Mouse (Mus musculus): Measurements from ENCODE around the gene Gm2431. TPM values are rescaled to one million over a fixed set of nuclear protein-coding genes. Genes with fewer than 3 reads are reported as not detected.
A peak's percentile ranks its signal among the peaks of the same experiment; 100 is the strongest.
"Not testable (repeated sequence)": the region's sequence is repeated elsewhere in the genome, so short reads cannot be mapped to it uniquely, and the experiment has no call there.

The Gm2431 gene
- polyA plus RNA-seq, 1 experiment: not detected

DNA sequence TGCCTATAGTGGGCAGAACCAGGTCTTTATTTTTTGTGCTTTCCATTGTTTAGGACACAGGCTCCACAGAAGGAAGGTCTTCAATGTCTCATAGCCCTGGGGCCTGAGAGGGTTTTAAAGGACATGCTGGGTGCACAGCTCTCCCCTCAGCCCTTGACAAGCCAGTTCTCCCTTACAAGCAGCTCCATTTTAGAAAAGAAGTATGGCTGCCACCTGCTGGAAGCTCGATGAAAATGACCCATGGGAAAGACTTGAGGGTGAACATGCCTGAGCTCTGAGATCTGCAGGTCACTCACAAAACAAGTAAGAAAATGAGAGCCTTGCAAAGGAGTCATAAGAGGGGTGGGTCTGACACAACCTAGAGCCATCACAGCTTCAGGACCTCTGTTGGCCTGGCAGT, 8.3 kb downstream of the Gm2431 start:
- TF ChIP-seq CTCF (IDR thresholded peaks at IDR 0.05; ENCODE audit: control insufficient read depth, insufficient read depth, insufficient replicate concordance, low read depth, low read length) (peak; percentile 8; the same call in 1 of the 2 replicates), POLR2A (IDR thresholded peaks at IDR 0.05; ENCODE audit: control insufficient read depth, low read depth, low read length) (no peak)
- Histone ChIP-seq H3K27me3 (ENCODE audit: control insufficient read depth, insufficient read depth, low read length) (no peaks in the 10 kb centered on the region), H3K27ac (ENCODE audit: control insufficient read depth, insufficient read depth, low read depth, low read length) (no peak overlapping the region), H3K36me3 (ENCODE audit: control insufficient read depth, insufficient read depth, low read length) (no peaks in the 10 kb centered on the region), H3K4me1 (ENCODE audit: control insufficient read depth, insufficient read depth, low read length) (no peaks in the 10 kb centered on the region), H3K4me3 (ENCODE audit: control insufficient read depth, low read depth, low read length) (no peak overlapping the region)

- Histone ChIP-seq H3K27ac (ENCODE audit: control insufficient read depth, insufficient read depth, low read depth, low read length) (no peak within 1 kb of the TSS), H3K36me3 (ENCODE audit: control insufficient read depth, insufficient read depth, low read length) (no peaks in the 10 kb centered on the region), H3K4me1 (ENCODE audit: control insufficient read depth, insufficient read depth, low read length) (no peaks in the 10 kb centered on the region), H3K27me3 (ENCODE audit: control insufficient read depth, insufficient read depth, low read length) (no peaks in the 10 kb centered on the region), H3K4me3 (ENCODE audit: control insufficient read depth, low read depth, low read length) (no peak within 1 kb of the TSS)
- TF ChIP-seq POLR2A (IDR thresholded peaks at IDR 0.05; ENCODE audit: control insufficient read depth, low read depth, low read length) (no peak), CTCF (IDR thresholded peaks at IDR 0.05; ENCODE audit: control insufficient read depth, insufficient read depth, insufficient replicate concordance, low read depth, low read length) (no peak)
Measured at GRCm38 (mm10) chr7:142240978-142241377, 17.2 kb downstream of the Gm2431 start, which contains the start of gene Gm40460. Gm40460 (minus strand) TSS chr7:142241078.

- no peak overlapping the region for H3K27ac ChIP-seq (ENCODE audit: control insufficient read depth, insufficient read depth, low read depth, low read length)
- no peaks in the 10 kb centered on the region for H3K27me3 ChIP-seq (ENCODE audit: control insufficient read depth, insufficient read depth, low read length)
- H3K4me1 ChIP-seq (ENCODE audit: control insufficient read depth, insufficient read depth, low read length): no peaks in the 10 kb centered on the region
- H3K4me3 ChIP-seq (ENCODE audit: control insufficient read depth, low read depth, low read length): no peak overlapping the region
- no peak for TF ChIP-seq POLR2A (IDR thresholded peaks at IDR 0.05; ENCODE audit: control insufficient read depth, low read depth, low read length)
- TF ChIP-seq CTCF (IDR thresholded peaks at IDR 0.05; ENCODE audit: control insufficient read depth, insufficient read depth, insufficient replicate concordance, low read depth, low read length): no peak
- no peaks in the 10 kb centered on the region for H3K36me3 ChIP-seq (ENCODE audit: control insufficient read depth, insufficient read depth, low read length)
Measured at GRCm38 (mm10) chr7:142231540-142231939, 26.6 kb downstream of the Gm2431 start.

DNA sequence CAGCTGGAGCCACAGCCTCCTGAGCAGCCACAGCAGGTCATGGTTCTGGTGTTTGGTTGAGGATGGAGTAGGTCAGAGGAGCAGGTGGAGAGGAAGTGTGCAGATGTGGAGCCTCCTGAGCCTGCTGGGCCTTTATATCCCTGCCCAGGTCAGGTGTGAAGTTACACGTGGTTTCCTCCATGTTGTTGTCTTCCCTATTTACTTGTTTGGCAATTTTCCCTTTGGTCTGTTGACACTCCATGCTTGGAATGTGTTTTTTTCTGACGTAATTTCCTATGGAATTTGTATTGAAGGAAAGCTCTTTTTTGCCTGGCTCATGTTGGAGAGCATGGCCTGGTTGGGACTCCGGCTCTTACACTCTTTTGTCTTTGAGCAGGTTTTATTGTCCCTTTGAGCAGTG, 28.3 kb downstream of the Gm2431 start, which contains the start of gene Krtap5-5:
Gene Krtap5-5 (minus strand): TSS at position 101 of the 400 bp plus-strand sequence.
- H3K27me3 ChIP-seq (ENCODE audit: control insufficient read depth, insufficient read depth, low read length); H3K27ac ChIP-seq (ENCODE audit: control insufficient read depth, insufficient read depth, low read depth, low read length); H3K4me1 ChIP-seq (ENCODE audit: control insufficient read depth, insufficient read depth, low read length); H3K36me3 ChIP-seq (ENCODE audit: control insufficient read depth, insufficient read depth, low read length); H3K4me3 ChIP-seq (ENCODE audit: control insufficient read depth, low read depth, low read length): not testable (repeated sequence)

GRCm38 (mm10) chr7:142224518-142224917, 33.6 kb downstream of the Gm2431 start:
- Histone ChIP-seq H3K27ac (ENCODE audit: control insufficient read depth, insufficient read depth, low read depth, low read length) (no peak overlapping the region), H3K4me3 (ENCODE audit: control insufficient read depth, low read depth, low read length) (no peak overlapping the region)
- TF ChIP-seq CTCF (IDR thresholded peaks at IDR 0.05; ENCODE audit: control insufficient read depth, insufficient read depth, insufficient replicate concordance, low read depth, low read length) (no peak), POLR2A (IDR thresholded peaks at IDR 0.05; ENCODE audit: control insufficient read depth, low read depth, low read length) (no peak)

GRCm38 (mm10) chr7:142212136-142212535, 46.0 kb downstream of the Gm2431 start:
- not testable (repeated sequence) for H3K4me1 ChIP-seq (ENCODE audit: control insufficient read depth, insufficient read depth, low read length); H3K27ac ChIP-seq (ENCODE audit: control insufficient read depth, insufficient read depth, low read depth, low read length); H3K4me3 ChIP-seq (ENCODE audit: control insufficient read depth, low read depth, low read length); H3K27me3 ChIP-seq (ENCODE audit: control insufficient read depth, insufficient read depth, low read length); H3K36me3 ChIP-seq (ENCODE audit: control insufficient read depth, insufficient read depth, low read length)

More at GRCm38 (mm10) chr7:142224518-142224917, 33.6 kb downstream of the Gm2431 start:
- H3K4me1 ChIP-seq (ENCODE audit: control insufficient read depth, insufficient read depth, low read length): no peaks in the 10 kb centered on the region
- H3K27me3 ChIP-seq (ENCODE audit: control insufficient read depth, insufficient read depth, low read length): no peaks in the 10 kb centered on the region
- no peaks in the 10 kb centered on the region for H3K36me3 ChIP-seq (ENCODE audit: control insufficient read depth, insufficient read depth, low read length)

DNA sequence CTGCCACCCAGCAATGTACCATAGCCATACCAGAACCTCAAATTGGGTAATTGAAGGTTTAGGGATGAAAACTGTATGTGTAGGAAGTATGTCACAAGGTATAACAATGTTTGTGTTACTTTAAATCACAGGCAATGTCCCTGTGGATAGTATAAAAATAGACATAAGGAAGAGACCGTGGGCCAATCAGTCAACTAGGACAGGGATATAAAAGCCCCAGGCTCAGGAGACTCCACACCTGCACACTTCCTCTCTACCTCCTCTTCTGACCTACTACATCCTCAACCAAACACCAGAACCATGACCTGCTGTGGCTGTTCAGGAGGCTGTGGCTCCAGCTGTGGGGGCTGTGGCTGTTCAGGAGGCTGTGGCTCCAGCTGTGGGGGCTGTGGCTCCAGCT, 46.6 kb downstream of the Gm2431 start, which contains the start of gene Gm7579:
Gene Gm7579 (plus strand): TSS at position 301 of the 400 bp plus-strand sequence.
- no peaks in the 10 kb centered on the region for H3K4me1 ChIP-seq (ENCODE audit: control insufficient read depth, insufficient read depth, low read length)
- no peak within 1 kb of the TSS for H3K4me3 ChIP-seq (ENCODE audit: control insufficient read depth, low read depth, low read length)
- H3K27ac ChIP-seq (ENCODE audit: control insufficient read depth, insufficient read depth, low read depth, low read length): no peak within 1 kb of the TSS
- TF ChIP-seq POLR2A (IDR thresholded peaks at IDR 0.05; ENCODE audit: control insufficient read depth, low read depth, low read length) (no peak), CTCF (IDR thresholded peaks at IDR 0.05; ENCODE audit: control insufficient read depth, insufficient read depth, insufficient replicate concordance, low read depth, low read length) (no peak)
- H3K27me3 ChIP-seq (ENCODE audit: control insufficient read depth, insufficient read depth, low read length): no peaks in the 10 kb centered on the region
- no peaks in the 10 kb centered on the region for H3K36me3 ChIP-seq (ENCODE audit: control insufficient read depth, insufficient read depth, low read length)

Other genes starting within 250 kb of the Gm2431 start
- 19.4 and 21.3 TPM in 2 replicates for gene Mob2, start 197.3 kb downstream of the Gm2431 start, polyA plus RNA-seq (2012; rRNA removed)
- 0.48 and 0.94 TPM in 2 replicates for gene Dusp8, start 162.5 kb downstream of the Gm2431 start, polyA plus RNA-seq (2012; rRNA removed)
- not detected in 2 replicates for gene Gm45618, start 137.6 kb downstream of the Gm2431 start, polyA plus RNA-seq (2012; rRNA removed)
- gene Gm39115, start 122.3 kb downstream of the Gm2431 start, polyA plus RNA-seq (2012; rRNA removed): not detected in 2 replicates
- not detected in 2 replicates for gene Gm45337, start 113.7 kb downstream of the Gm2431 start, polyA plus RNA-seq (2012; rRNA removed)
- not detected in 2 replicates for gene Gm29735, start 101.2 kb downstream of the Gm2431 start, polyA plus RNA-seq (2012; rRNA removed)
- not detected in 2 replicates for gene Gm4553, start 92.6 kb downstream of the Gm2431 start, polyA plus RNA-seq (2012; rRNA removed)
- not detected in 2 replicates for gene Krtap5-2, start 82.3 kb downstream of the Gm2431 start, polyA plus RNA-seq (2012; rRNA removed)
- not detected in 2 replicates for gene Gm10153, start 68.0 kb downstream of the Gm2431 start, polyA plus RNA-seq (2012; rRNA removed)
- gene Krtap5-3, start 57.0 kb downstream of the Gm2431 start, polyA plus RNA-seq (2012; rRNA removed): not detected in 2 replicates
- gene Gm7579, start 46.5 kb downstream of the Gm2431 start, polyA plus RNA-seq (2012; rRNA removed): not detected in 2 replicates
- 0.08 and 0.17 TPM in 2 replicates for gene Krtap5-5, start 28.4 kb downstream of the Gm2431 start, polyA plus RNA-seq (2012; rRNA removed)
- gene Gm40460, start 17.3 kb downstream of the Gm2431 start, polyA plus RNA-seq (2012; rRNA removed): not detected in 2 replicates
- not detected in 2 replicates for gene Gm4559, start 16.0 kb upstream of the Gm2431 start, polyA plus RNA-seq (2012; rRNA removed)
- not detected in 2 replicates for gene Krtap5-1, start 38.8 kb upstream of the Gm2431 start, polyA plus RNA-seq (2012; rRNA removed)
- not detected in 2 replicates for gene Krtap5-4, start 45.2 kb upstream of the Gm2431 start, polyA plus RNA-seq (2012; rRNA removed)
- 0.20 TPM in 1 of 2 replicates, not detected in the other for gene Ifitm10, start 115.4 kb upstream of the Gm2431 start, polyA plus RNA-seq (2012; rRNA removed)
- not detected in 2 replicates for gene Gm49369, start 124.3 kb upstream of the Gm2431 start, polyA plus RNA-seq (2012; rRNA removed)
- gene Ctsd, start 129.7 kb upstream of the Gm2431 start, polyA plus RNA-seq (2012; rRNA removed): 75.7 and 78.7 TPM in 2 replicates
- 0.28 and 1.2 TPM in 2 replicates for gene Syt8, start 176.5 kb upstream of the Gm2431 start, polyA plus RNA-seq (2012; rRNA removed)
- gene Tnni2, start 183.5 kb upstream of the Gm2431 start, polyA plus RNA-seq (2012; rRNA removed): 0.31 TPM in 1 of 2 replicates, not detected in the other
- 2.4 and 5.9 TPM in 2 replicates for gene Lsp1, start 202.5 kb upstream of the Gm2431 start, polyA plus RNA-seq (2012; rRNA removed)
- gene Tnnt3, start 240.5 kb upstream of the Gm2431 start, polyA plus RNA-seq (2012; rRNA removed): not detected in 2 replicates